Mouse (Mus musculus) mouse embryonic stem cell (cell line): ENCODE data around the gene Ing1.

Source experiments
- in situ Hi-C, 2 experiments: fragments of 300-500 bp; cut with MboI; formaldehyde crosslinking; loops; 1 replicate in 1 of 2; 3 replicates in 1 of 2; pipeline ENCODE4 v1.14.3; 2019 to 2020; ENCODE audit warnings: low sequenced_read_pairs in 2 of 2, low pct_unique_long_range_greater_than_20kb in 1 of 2, mixed read lengths in 1 of 2; ENCODE audit not compliant: unreplicated experiment in 1 of 2

The Ing1 gene

GRCm38 (mm10) chr8:11554799-11555719, at the start of gene Ing1:
Gene Ing1, plus strand, starts transcription at chr8:11555571.
- in situ Hi-C loops = no loop called here

GRCm38 (mm10) chr8:11506074-11506473, 49.3 kb upstream of the Ing1 start:
- in situ Hi-C loops = no loop called here

- in situ Hi-C loops = no loop called here
Observed at GRCm38 (mm10) chr8:11506802-11507201, 48.6 kb upstream of the Ing1 start.

DNA sequence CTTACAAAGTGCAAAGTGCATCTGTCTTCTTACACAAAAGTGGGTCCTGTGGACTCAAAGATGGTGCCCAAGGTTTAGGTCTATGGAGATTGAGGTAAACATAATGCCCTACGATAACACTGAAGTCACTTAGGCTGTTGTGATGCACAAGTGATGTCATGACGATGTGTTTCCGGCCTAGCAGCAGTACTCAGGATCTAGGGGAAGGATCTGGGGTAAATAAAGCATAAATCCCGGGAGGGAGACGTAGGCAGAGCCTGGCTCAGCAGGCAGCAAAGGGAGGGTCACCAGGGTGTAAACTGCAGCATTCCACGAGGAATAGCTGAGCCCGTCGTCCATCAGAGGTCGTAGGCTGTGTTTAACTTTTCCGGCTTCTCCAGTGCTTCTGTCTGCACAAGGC, 46.5 kb upstream of the Ing1 start:
- in situ Hi-C loops = no loop called here

DNA sequence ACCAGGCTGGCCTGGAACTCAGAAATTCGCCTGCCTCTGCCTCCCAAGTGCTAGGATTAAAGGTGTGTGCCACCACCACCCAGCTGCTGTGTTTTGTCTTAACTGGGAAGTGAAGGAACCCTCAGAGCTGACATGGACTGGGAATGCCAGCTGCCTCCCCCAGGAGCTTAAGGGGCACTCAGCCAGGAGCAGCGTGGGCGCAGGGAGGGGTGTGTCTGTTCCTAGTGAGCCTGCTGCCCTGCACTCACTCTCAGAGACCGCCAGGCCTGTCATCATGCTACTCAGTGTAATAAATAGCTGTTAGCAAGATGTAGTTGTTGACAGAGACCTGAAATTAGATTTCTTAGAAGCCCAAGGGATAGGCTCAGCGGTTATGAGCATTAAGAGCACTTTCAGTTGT, 44.4 kb upstream of the Ing1 start:
- in situ Hi-C loops = no loop called here

DNA sequence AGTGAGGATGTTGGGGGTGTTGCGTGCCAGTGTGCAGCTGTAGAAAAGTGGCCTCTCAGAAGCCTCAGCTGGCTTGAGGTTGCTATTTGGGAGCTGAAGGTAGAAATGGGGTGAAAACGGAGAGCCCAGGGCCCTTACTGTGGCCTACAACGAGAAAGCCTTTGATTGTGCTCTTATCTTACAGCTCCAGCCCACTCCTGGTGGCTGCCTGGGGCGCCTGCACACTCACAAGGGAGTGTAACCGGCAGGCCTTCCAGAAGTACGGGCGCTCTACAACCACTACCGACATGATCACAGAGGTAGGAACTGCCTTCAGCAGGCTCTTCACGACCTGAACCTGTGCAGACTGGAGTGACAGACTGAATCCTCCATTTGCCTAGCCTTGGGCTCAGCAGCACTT, 42.7 kb upstream of the Ing1 start:
- in situ Hi-C loops = no loop called here

GRCm38 (mm10) chr8:11513247-11513646, 42.1 kb upstream of the Ing1 start:
- in situ Hi-C loops = no loop called here

GRCm38 (mm10) chr8:11516292-11516691, 39.1 kb upstream of the Ing1 start:
- in situ Hi-C loops = no loop called here

GRCm38 (mm10) chr8:11517366-11518055, 37.9 kb upstream of the Ing1 start:
- in situ Hi-C loops = no loop called here

- in situ Hi-C loops = no loop called here
Observed at GRCm38 (mm10) chr8:11518056-11518396, 37.3 kb upstream of the Ing1 start.

GRCm38 (mm10) chr8:11518676-11519075, 36.7 kb upstream of the Ing1 start:
- in situ Hi-C loops = no loop called here

DNA sequence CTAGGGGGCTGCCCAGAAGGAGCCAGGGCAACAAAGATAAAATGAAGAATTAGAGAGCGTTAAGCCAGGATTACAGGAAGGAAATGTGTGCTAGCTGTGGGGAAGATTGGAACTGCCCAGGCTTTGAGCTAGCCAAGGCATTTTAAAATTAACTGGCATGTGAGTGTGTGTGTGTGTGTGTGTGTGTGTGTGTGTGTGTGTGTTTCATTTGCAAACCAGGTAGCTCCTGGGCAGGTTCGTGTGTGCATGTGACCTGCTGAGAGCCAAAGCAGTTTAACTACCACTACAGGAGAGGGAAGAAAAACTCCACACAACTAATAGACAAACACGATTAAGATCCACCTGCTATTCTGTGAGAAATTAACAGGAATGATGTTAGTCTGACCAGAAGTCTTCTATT, 32.0 kb upstream of the Ing1 start:
- in situ Hi-C loops = no loop called here

GRCm38 (mm10) chr8:11530155-11530770, 25.1 kb upstream of the Ing1 start:
- in situ Hi-C loops = no loop called here

GRCm38 (mm10) chr8:11530849-11531248, 24.5 kb upstream of the Ing1 start:
- in situ Hi-C loops = no loop called here

GRCm38 (mm10) chr8:11534494-11534893, 20.9 kb upstream of the Ing1 start:
- in situ Hi-C loops = no loop called here

DNA sequence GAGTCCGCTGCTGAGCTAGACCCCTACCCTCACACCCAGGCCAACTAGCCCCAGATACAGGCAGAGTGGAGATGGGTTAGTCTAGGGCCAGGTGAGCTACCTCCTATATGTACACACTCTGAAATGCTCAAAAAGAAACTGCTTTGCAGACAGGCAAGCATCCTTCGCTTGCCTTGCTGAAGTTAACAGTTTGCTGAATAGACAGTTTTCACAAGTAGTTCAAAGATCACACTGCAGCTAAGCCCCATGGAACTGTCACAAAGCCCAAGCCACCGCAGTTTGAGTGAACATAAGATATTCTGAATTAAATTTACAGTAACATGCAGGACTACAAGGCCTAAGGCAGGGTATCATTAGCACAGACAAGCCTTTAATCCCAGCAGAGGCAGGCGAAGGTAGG, 16.3 kb upstream of the Ing1 start:
- in situ Hi-C loops = no loop called here

DNA sequence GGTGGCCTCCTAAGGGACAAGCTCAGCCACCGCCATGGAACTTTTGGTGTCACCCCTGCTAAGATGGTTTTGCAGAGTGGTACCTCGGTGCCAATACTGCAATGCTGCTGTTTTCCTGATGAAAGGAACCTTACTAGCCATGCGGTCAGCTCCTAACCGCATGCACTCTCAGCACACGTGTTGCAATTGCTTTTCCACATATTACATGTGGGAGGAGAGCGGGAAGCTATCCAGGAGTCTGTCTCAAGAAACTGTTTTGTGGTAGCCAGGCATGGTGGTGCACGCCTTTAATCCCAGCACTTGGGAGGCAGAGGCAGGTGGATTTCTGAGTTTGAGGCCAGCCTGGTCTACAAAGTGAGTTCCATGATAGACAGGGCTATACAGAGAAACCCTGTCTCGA, 15.2 kb upstream of the Ing1 start:
- in situ Hi-C loops = loop anchor here in 1 of 2 experiments (10.0 kb wide), 1 partner anchor 155 kb away; no protein-coding TSS in a partner anchor

GRCm38 (mm10) chr8:11542031-11542430, 13.3 kb upstream of the Ing1 start:
- in situ Hi-C loops = loop anchor here in 1 of 2 experiments (10.0 kb wide), 1 partner anchor 153 kb away; no protein-coding TSS in a partner anchor

- in situ Hi-C loops = loop anchor here in 1 of 2 experiments (10.0 kb wide), 1 partner anchor 152 kb away; no protein-coding TSS in a partner anchor
Observed at GRCm38 (mm10) chr8:11542866-11543265, 12.5 kb upstream of the Ing1 start.
